Mouse (Mus musculus) lung, embryonic 15.5 days (tissue): Measurements from ENCODE around the gene Mkln1. TPM values are rescaled to one million over a fixed set of nuclear protein-coding genes. Genes with fewer than 3 reads are reported as not detected.

Source experiments
- ATAC-seq: fragments of 200-750 bp; cut with Nextera tagmentation; 2 replicates; pipeline ENCODE4 v1.8.0; 2017; ENCODE audit warnings: moderate number of reproducible peaks, borderline replicate concordance; ENCODE audit not compliant: low FRiP score, low TSS enrichment; ENCODE audit errors: extremely low read depth
- H3K27ac ChIP-seq: fragments of 300-500 bp; sonication (generic); 2 replicates; pipeline ENCODE4 v1.5.1; 2015; ENCODE audit warnings: moderate library complexity, mild to moderate bottlenecking, inconsistent platforms
- H3K27me3 ChIP-seq: fragments of 300-500 bp; sonication (generic); 2 replicates; pipeline ENCODE4 v1.6.1; 2015; ENCODE audit warnings: inconsistent platforms
- H3K36me3 ChIP-seq: fragments of 300-500 bp; sonication (generic); 2 replicates; pipeline ENCODE4 v1.6.1; 2015; ENCODE audit warnings: inconsistent platforms
- H3K4me1 ChIP-seq: fragments of 300-500 bp; sonication (generic); 2 replicates; pipeline ENCODE4 v1.6.1; 2015; ENCODE audit warnings: inconsistent platforms
- H3K4me2 ChIP-seq: fragments of 300-500 bp; sonication (generic); 2 replicates; pipeline ENCODE4 v1.6.1; 2015; ENCODE audit warnings: inconsistent platforms, mild to moderate bottlenecking, moderate library complexity
- H3K4me3 ChIP-seq: fragments of 300-500 bp; sonication (generic); 2 replicates; pipeline ENCODE4 v1.5.1; 2015; ENCODE audit warnings: mild to moderate bottlenecking, inconsistent platforms
- H3K9ac ChIP-seq: fragments of 300-500 bp; sonication (generic); 2 replicates; pipeline ENCODE4 v1.6.1; 2015; ENCODE audit warnings: inconsistent platforms
- H3K9me3 ChIP-seq: fragments of 300-500 bp; sonication (generic); 2 replicates; pipeline ENCODE4 v1.6.1; 2016; ENCODE audit warnings: inconsistent platforms
- WGBS: fragments of 180-500 bp; shearing (Covaris S2); methylation state at CpG from one replicate; pipeline ENCODE4 v1.1.7; 2015; 5-methylcytosine and 5-hydroxymethylcytosine counted together
- polyA plus RNA-seq: library from polyadenylated mRNA; unstranded; fragments of >200 nt; fragmentation: Nextera tagmentation; extraction: Ambion mirVana; gene quantifications from 2 replicates; pipeline ENCODE4 v1.2.1, GENCODE M21; 2015

Gene Mkln1
- polyA plus RNA-seq, 1 experiment from 2014 or later, result 213 TPM

DNA sequence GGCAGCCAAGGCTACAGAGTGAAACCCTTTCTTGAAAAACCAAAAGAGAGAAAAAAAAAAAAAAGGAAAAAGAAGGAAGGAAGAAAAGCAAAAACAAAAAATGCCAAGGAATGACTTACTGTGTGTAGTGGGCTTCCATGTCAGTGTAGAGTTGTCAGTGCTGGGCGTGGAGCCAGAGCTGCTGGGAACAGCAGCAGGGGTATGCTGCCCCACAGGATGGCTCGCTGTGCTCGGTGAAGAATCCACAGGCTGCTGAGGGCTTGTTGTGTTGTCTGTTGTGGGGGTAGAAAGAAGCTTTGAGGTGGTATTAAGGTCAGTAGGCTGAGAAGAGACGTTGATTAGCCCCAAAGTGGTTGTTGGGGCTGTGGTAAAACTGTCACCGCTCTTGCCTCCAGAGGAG is 129.8 kb downstream of the Mkln1 start:
- Histone ChIP-seq H3K4me1 (no peaks in the 10 kb centered on the region), H3K9ac (no peak overlapping the region), H3K9me3 (no peaks in the 10 kb centered on the region), H3K36me3 (peaks cover 7% of the 10 kb centered on the region; the same call in 1 of the 2 replicates), H3K4me3 (no peak overlapping the region), H3K4me2 (no peak overlapping the region), H3K27me3 (no peaks in the 10 kb centered on the region), H3K27ac (no peak overlapping the region)
- WGBS, result 69% methylated on average over 5 of the region's 5 CpGs
- no peak for ATAC-seq

DNA sequence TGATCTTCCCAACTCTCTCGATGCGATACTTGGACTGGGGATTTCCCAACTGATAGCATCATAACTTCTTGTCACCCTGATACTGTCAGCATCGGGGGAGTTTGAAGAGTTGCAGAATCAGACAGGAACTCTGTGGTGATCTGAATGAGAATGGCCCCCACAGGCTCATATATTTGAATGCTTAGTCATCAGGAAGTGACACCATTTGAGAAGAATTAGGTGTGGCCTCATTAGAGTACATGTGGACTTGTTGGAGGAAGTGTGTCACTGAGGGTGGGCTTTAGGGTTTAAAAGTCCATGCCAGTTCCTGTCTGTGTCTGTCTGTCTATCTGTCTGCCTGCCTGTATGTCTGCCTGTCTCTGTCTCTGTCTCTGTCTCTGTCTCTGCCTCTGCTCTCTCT is 133.3 kb downstream of the Mkln1 start:
- Histone ChIP-seq H3K4me3 (no peak overlapping the region), H3K36me3 (no peaks in the 10 kb centered on the region; the same call in 1 of the 2 replicates), H3K27me3 (no peaks in the 10 kb centered on the region), H3K27ac (no peak overlapping the region), H3K4me1 (no peaks in the 10 kb centered on the region), H3K9me3 (no peaks in the 10 kb centered on the region), H3K9ac (no peak overlapping the region), H3K4me2 (no peak overlapping the region)
- WGBS, result 75% methylated on average over 3 of the region's 3 CpGs
- no peak for ATAC-seq

DNA sequence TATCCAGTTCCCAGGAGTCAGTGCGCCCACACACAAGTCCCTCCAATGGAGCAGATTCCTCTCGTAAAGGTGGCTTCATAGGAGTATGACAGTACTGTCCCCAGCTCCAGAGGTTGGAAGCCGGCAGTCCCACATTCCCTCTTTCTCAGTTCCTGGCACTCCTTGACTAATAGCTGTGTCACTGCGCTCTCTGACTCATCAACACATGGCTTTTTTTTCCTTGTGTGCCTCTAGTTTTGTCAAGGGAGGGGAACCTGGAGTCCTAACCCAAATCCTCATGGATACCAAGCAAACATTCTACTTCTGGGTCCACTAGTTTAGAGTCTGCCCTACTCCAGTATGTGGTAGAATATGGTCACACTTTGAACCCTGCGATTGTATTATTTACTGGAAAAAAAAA is 136.2 kb downstream of the Mkln1 start:
- H3K27me3 ChIP-seq, result no peaks in the 10 kb centered on the region
- no peak for ATAC-seq
- no peak overlapping the region for H3K4me3 ChIP-seq
- no peaks in the 10 kb centered on the region for H3K9me3 ChIP-seq
- no peak overlapping the region for H3K4me2 ChIP-seq
- no peaks in the 10 kb centered on the region for H3K36me3 ChIP-seq
- no peaks in the 10 kb centered on the region for H3K4me1 ChIP-seq
- H3K9ac ChIP-seq, result no peak overlapping the region
- no peak overlapping the region for H3K27ac ChIP-seq
- WGBS, result 88% methylated on average over 5 of the region's 5 CpGs

DNA sequence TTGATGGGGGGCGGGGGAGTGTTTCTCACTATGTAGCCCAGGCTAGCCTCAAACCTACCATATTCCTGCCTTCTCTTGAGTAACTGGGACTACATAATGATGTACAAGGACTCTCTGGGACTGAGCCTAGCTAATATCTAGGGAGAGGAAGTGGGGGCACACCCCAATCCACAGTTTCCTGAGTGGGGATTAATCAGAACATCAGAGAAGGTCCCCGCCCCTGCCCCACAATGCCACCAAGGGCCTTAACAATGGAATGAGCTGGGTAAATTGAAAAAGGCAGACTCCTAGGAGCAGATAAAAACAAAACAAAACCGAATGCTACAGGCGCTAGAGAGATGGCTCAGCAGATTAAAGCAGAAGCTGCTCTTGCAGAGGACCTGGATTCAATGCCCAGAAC is 138.7 kb downstream of the Mkln1 start:
- Histone ChIP-seq H3K36me3 (no peaks in the 10 kb centered on the region), H3K27ac (no peak overlapping the region), H3K4me3 (no peak overlapping the region), H3K9ac (no peak overlapping the region), H3K27me3 (no peaks in the 10 kb centered on the region), H3K4me1 (no peaks in the 10 kb centered on the region), H3K9me3 (no peaks in the 10 kb centered on the region), H3K4me2 (no peak overlapping the region)
- 67% methylated on average over 4 of the region's 4 CpGs for WGBS
- no peak for ATAC-seq

DNA sequence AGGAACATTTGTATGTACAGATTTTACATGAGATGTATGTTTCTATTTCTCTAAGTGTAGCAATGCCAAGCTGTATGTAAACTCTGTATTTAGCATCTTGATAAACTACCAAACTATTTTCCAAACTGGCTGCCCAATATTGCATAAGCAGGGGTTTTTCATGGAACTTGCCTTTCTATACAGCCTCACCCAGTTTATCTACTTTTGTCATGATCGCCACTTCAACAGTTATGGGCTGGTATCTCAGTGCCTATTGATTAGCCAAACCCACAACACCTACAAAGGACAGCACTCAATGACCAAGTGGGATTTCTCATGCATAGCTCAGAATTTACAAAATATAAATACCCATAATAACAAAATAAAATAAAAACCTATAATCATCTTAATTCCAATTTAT is 139.6 kb downstream of the Mkln1 start:
- no peaks in the 10 kb centered on the region for H3K27me3 ChIP-seq
- ATAC-seq, result no peak
- no peaks in the 10 kb centered on the region for H3K9me3 ChIP-seq
- H3K27ac ChIP-seq, result no peak overlapping the region
- H3K36me3 ChIP-seq, result no peaks in the 10 kb centered on the region
- no peak overlapping the region for H3K4me3 ChIP-seq
- H3K4me2 ChIP-seq, result no peak overlapping the region
- 94% methylated on average over 1 of the region's 1 CpGs for WGBS
- H3K9ac ChIP-seq, result no peak overlapping the region
- no peaks in the 10 kb centered on the region for H3K4me1 ChIP-seq

DNA sequence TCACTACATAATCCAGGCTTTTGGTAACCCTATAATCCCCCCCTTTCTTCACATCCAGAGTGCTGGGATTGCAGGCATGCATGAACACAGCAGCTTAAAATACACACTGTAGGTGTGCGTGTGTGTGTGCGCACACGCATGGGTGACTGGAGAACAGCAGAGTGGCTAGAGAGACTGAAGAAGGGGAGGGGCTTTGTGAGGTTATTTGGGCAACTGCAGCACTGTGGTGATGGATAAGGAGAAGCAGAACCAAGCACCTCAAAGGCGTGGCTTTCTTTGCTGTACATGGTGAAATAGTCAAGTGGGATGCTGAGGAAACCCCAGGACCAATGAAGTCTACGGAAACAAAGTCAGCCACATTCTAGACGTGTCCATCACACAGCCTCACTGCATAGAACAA is 141.5 kb downstream of the Mkln1 start:
- Histone ChIP-seq H3K27ac (no peak overlapping the region), H3K4me1 (no peaks in the 10 kb centered on the region), H3K36me3 (no peaks in the 10 kb centered on the region), H3K9me3 (no peaks in the 10 kb centered on the region), H3K27me3 (no peaks in the 10 kb centered on the region), H3K9ac (no peak overlapping the region), H3K4me2 (no peak overlapping the region), H3K4me3 (no peak overlapping the region)
- 79% methylated on average over 6 of the region's 6 CpGs for WGBS
- ATAC-seq, result no peak

DNA sequence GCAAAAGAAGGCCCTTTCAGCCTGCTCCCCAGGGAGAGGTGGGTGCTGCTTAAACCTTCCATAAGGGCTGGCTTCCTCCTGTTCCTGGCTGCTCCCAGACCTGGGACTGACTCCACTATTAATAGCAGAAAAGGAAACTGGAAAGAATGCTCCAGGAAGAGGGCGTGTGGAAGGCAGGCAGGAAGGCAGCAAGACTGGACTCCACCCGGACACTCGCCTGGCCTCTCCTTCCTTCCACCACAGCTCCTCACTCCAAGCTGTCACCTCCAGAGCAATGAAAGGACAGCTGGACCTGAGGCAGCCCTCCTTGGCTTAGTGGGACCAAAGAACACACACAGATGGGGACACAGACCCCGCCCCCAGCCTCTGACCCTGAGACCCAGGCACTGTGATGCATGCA is 145.8 kb downstream of the Mkln1 start:
- Histone ChIP-seq H3K9ac (no peak overlapping the region), H3K9me3 (no peaks in the 10 kb centered on the region), H3K4me2 (peak overlapping the region; percentile 30), H3K27me3 (no peaks in the 10 kb centered on the region), H3K27ac (peak overlapping the region; percentile 34), H3K36me3 (no peaks in the 10 kb centered on the region), H3K4me3 (no peak overlapping the region), H3K4me1 (peaks cover 10% of the 10 kb centered on the region)
- WGBS, result 49% methylated on average over 4 of the region's 4 CpGs
- peak; percentile 51; the same call in 1 of the 2 replicates for ATAC-seq

DNA sequence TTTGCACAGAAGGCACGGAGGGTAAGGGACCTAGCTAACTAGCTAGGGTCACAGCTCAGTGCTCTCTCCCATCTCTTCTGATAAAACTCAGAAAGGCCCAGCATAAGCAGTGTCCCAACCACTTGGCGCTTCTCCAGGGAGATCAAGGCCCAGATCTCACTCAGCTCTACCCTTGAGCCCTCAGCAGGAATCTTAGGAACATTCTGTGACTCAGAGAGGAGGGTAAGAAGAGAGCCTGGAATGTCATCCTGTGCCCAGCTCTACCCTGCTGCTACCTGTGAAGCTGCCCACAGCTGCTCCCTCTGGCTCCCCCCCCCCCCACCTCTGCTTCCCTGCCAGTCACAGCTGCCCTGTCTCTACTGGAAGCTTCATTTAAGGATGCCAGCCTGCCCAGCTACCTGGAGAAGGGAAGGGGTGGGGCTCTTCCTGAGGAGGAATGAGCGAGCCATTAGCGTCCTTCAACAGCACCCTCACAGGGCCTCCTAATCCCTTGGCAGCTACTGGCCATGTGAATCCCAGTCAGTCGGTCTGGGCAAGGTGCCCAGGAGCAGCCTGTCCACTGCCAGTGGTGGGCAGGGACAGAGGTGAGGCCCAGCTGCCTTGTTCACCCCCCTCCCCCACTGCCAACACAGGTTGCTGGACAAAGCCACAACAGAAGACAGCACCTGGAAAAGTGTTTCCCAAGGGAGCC is 151.0 kb downstream of the Mkln1 start:
- Histone ChIP-seq H3K36me3 (no peaks in the 10 kb centered on the region), H3K4me2 (no peak overlapping the region), H3K4me3 (no peak overlapping the region), H3K9ac (no peak overlapping the region), H3K27me3 (no peaks in the 10 kb centered on the region), H3K27ac (peak overlapping the region; percentile 47), H3K9me3 (no peaks in the 10 kb centered on the region), H3K4me1 (peaks cover 30% of the 10 kb centered on the region)
- peak; percentile 74 for ATAC-seq
- WGBS, result 15% methylated on average over 5 of the region's 5 CpGs

DNA sequence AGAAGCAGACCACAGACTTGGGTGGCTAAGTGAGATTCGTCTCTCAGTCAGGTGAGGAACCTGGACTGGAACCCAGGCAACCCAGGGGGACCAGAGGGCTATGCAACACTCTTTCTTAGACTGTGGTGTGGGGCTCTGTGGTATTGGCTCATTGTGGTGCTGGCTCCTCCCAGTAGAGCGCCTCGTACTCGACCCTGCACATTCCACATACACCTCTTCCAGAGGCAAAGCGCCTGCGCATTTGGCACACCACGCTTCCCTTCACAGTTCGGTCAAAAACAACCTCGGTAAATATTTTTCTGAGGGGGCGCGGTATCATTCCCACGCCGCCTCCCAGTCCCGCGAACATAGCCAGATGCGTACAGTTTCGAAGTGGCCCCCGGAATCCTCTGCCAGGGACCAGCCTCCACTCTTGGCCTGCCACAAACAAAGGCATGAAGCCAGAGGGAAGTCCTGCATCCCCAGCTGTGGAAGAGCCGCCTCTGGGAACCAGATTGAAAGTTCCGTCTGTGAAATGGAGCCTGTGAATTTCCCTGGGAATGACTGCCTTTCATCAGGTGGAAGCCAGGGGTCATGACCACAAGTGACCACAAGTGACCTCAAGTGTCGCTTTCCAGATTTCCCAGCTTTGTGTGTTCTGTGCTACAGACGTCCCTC is 152.5 kb downstream of the Mkln1 start:
- peaks cover 30% of the 10 kb centered on the region for H3K4me1 ChIP-seq
- 64% methylated on average over 22 of the region's 22 CpGs for WGBS
- H3K36me3 ChIP-seq, result no peaks in the 10 kb centered on the region
- H3K4me2 ChIP-seq, result no peak overlapping the region
- no peak overlapping the region for H3K9ac ChIP-seq
- H3K9me3 ChIP-seq, result no peaks in the 10 kb centered on the region
- H3K27me3 ChIP-seq, result no peaks in the 10 kb centered on the region
- no peak overlapping the region for H3K4me3 ChIP-seq
- peak overlapping the region; percentile 31; the same call in 1 of the 2 replicates for H3K27ac ChIP-seq
- ATAC-seq, result no peak

DNA sequence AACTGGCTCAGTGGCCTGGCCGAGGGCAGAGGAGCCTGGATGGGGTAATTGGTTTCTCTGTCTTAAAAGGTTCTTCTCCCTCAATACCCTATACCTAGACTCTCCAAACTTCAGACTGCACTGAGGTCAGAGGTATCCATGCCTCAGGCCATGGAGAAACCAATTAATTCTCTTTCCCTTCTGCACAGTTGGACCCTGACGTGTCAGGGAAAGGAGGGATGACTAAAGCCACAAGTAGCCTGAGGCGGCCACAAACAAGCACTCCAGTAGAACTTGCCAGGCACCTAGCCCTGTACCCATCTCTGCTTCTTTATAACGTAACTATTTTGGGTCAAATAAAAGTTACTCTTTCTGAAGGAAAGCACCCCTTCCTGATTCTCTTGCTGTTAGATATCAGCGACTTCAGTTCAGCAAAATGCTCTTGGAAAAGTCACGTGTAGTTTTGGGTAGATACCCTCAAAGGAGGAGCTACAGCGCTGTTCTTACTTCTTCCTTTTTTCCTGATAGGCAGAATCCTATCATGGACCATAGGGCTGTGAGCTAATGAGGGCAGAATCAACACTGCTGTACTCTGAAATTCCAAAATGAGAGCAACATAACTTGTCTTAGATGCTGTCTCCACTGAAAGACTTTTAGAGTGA is 158.0 kb downstream of the Mkln1 start:
- H3K4me2 ChIP-seq, result no peak overlapping the region
- no peak overlapping the region for H3K9ac ChIP-seq
- H3K27me3 ChIP-seq, result 0 out of 2 replicates have a peak, but pooled peaks cover 2% of the 10 kb centered on the region
- 84% methylated on average over 7 of the region's 7 CpGs for WGBS
- no peak overlapping the region for H3K4me3 ChIP-seq
- peaks cover 21% of the 10 kb centered on the region for H3K4me1 ChIP-seq
- H3K9me3 ChIP-seq, result no peaks in the 10 kb centered on the region
- no peaks in the 10 kb centered on the region for H3K36me3 ChIP-seq
- H3K27ac ChIP-seq, result no peak overlapping the region
- no peak for ATAC-seq

DNA sequence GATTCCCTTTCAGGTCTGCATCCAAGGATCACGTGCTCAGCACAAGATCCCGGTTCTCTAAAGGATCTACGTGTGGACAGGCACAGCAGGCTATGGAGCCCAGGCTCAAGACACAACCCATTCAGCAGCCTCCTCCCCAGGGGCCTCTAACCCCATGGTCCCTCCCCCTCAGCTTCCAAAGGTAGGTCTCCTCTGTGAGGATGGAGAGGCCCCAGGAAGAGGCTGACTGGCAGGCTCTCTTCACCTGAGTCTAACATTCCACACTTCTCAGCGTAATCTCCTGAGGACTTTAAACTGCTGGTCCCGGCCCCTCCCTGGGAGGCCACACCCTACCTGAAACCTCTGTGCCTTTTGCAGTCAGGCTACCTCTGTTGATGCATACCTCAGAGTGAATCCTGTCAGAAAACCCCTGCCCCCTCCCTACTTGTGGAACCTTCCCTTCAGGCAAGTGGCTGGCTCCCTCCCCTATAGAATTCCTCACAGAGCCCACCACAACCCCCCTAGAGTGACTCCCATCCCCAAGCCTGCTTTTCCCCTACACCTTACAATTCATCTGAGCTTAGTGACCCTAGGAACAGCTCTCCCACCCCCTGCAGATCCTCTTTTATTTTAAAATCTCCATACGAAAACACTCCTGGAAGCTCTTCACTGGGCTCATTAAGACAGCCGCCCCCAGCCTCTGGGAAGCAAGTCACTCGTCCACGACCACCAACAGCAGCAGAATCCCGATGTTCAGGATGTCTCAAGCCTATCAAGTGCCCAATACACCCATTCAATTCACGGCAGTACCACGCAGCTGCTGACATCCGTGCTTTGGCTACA is 161.8 kb downstream of the Mkln1 start:
- peaks cover 30% of the 10 kb centered on the region for H3K4me1 ChIP-seq
- ATAC-seq, result no peak
- peaks cover 34% of the 10 kb centered on the region for H3K27me3 ChIP-seq
- H3K9ac ChIP-seq, result no peak overlapping the region
- no peaks in the 10 kb centered on the region for H3K36me3 ChIP-seq
- 24% methylated on average over 13 of the region's 13 CpGs for WGBS
- peak overlapping the region; percentile 37; the same call in 1 of the 2 replicates for H3K27ac ChIP-seq
- no peaks in the 10 kb centered on the region for H3K9me3 ChIP-seq
- H3K4me2 ChIP-seq, result peak overlapping the region; percentile 16
- H3K4me3 ChIP-seq, result no peak overlapping the region
